Mouse (Mus musculus) regulatory T cell (primary cell): ENCODE measurements around the gene Krtap3-2.
"Not testable (repeated sequence)": the region's sequence is repeated elsewhere in the genome, so short reads cannot be mapped to it uniquely, and the experiment has no call there.

Experiments
- in situ Hi-C: fragments of 300-600 bp; cut with MboI, MseI; formaldehyde crosslinking; loops from one replicate; pipeline ENCODE4 v1.15.1; 2025; ENCODE audit warnings: high pct_unique_total_duplicates

The Krtap3-2 gene

GRCm38 (mm10) chr11:99556753-99557152, at the start of gene Krtap3-2:
Gene Krtap3-2, minus strand, starts transcription at chr11:99556853.
- in situ Hi-C loops: no loop called here

DNA sequence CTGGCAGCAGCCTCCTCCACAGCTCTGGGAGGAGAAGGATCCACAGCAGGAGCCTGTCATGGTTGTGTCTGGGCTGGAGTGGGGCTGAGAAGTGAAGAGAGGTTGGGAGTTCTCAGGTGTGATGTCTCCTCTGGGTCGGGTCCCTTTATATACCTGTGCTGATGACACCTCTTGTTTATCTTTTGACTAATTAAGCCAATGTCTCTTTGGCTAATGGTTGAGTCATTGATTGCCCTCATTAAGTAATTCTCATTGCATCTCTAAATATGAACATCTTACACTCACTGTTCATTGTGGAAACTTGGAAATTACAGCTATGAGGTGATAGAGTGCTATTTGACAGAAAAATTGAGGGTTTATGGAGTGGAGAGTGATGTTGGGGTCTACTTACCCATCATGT, 46.6 kb upstream of the Krtap3-2 start, which contains the start of gene Gm11938:
Gm11938 (minus strand) TSS at position 101 of the 400 bp plus-strand sequence.
- in situ Hi-C loops: not testable (repeated sequence)

- in situ Hi-C loops: not testable (repeated sequence)
These were observed 41.1 kb upstream of the Krtap3-2 start, which contains the start of gene Krtap9-3 for GRCm38 (mm10) chr11:99597742-99598141. Gene Krtap9-3, minus strand, starts transcription at chr11:99598105.

DNA sequence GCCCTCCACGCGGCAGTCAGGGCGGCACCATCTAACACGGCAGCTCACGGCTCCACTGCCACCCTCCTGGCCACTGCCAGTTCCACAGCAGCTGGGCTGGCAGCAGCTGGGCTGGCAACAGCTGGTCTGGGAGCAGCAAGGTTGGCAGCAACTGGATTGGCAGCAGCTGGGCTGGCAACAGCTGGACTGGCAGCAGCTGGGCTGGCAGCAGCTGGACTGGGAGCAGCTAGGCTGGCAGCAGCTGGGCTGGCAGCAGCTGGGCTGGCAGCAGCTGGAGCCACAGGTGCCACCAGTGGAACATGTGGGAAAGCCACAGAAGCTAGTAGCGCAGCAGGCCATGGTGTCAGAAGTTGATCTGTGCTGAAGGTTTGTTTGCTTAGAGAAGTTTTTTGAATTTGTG, 34.3 kb upstream of the Krtap3-2 start, which contains the start of gene Krtap1-3:
Krtap1-3 (minus strand) TSS at position 359 of the 400 bp plus-strand sequence.
- in situ Hi-C loops: no loop called here

DNA sequence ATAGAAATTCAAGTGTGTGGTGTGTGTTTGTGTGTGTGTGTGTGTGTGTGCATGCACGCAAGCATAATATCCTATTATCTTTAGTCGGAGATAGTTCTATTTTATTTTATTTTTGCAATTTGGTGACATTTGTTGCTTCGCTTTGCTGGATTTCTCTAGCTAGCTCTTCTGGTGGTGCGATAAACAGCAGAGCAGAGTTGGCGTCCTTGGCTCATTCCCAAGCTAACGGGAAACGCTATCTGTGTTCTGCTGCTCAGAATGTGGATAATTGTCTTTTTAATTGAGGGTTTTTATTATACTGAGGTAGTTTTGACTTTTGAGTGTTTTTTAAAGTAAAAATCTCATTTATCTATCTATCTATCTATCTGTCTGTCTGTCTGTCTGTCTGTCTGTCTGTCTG, 28.4 kb upstream of the Krtap3-2 start:
- in situ Hi-C loops: no loop called here

DNA sequence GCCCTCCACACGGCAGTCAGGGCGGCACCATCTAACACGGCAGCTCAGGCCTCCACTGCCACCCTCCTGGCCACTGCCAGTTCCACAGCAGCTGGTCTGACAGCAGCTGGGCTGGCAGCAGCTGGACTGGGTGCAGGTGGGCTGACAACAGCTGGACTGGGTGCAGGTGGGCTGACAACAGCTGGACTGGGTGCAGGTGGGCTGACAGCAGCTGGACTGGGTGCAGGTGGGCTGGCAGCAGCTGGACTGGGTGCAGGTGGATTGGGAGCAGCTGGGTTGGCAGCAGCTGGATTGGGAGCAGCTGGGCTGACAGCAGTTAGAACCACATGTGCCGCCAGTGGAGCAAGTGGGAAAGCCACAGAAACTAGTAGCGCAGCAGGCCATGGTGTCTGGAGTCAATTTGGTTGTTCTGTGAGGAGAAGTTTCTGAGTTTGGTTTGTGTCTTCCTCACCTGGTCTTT, 26.6 kb upstream of the Krtap3-2 start, which contains the start of gene Krtap1-4:
Krtap1-4 (minus strand) TSS at position 410 of the 460 bp plus-strand sequence.
- in situ Hi-C loops: no loop called here

DNA sequence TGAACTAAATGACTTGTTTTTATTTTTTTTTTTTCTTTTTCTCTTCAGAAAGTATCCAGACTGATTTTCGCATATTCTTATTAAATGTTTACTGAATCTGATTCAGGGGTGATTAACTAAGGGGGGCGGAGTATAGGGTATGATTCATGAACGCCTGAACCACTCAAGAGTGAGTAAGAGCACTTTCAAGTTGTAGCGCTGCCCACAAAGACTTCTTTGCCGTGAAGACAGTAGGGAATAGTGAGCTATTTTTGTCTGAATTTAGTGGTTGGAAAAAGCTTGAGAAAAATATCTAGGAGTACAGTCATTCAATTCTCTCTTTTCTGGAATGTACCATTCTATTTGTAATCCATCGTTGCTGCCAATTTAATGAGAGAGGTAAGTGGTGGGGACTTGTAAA, 24.9 kb upstream of the Krtap3-2 start:
- in situ Hi-C loops: no loop called here

DNA sequence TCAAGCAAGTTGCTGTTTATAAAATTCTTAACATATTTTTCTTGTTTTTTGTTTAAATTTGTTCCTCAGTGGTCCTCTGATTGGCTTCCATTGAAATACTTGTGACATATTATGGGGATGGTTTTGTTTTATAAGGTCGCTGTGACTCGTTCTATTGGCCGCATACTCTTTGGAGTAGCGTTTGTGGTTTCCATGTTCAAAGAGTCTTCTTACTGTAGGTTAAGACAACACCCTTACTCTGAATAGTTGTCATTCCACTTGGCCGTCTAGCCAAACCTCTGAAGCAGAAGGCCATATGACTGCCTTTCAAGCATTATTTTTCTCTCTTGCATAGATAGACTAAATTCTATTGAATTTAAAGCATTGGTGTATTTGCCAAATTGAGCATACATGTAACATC, 24.4 kb upstream of the Krtap3-2 start:
- in situ Hi-C loops: no loop called here

GRCm38 (mm10) chr11:99580636-99581035, 24.0 kb upstream of the Krtap3-2 start, which contains the start of gene Krtap1-5:
Gene Krtap1-5, minus strand, starts transcription at chr11:99581016.
- in situ Hi-C loops: no loop called here

DNA sequence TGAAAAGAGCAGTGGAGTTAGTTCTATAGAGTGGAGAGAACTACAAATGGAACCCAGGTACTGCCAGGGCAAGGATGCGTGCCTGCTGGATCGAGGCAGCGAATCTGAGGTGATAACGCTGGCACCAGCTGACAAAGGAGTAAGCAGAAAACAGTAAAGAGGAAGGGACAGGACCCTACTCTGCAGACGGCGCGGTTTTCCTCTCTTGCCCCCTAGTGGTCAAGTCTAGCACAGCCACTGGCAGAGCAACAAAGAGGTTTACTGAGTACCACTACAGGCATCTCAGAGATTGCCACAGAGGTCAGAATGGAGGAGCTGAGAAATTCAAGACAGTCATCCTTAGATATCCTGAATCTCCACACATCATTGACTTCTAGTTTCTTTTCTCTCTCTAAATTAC, 17.5 kb upstream of the Krtap3-2 start:
- in situ Hi-C loops: no loop called here

DNA sequence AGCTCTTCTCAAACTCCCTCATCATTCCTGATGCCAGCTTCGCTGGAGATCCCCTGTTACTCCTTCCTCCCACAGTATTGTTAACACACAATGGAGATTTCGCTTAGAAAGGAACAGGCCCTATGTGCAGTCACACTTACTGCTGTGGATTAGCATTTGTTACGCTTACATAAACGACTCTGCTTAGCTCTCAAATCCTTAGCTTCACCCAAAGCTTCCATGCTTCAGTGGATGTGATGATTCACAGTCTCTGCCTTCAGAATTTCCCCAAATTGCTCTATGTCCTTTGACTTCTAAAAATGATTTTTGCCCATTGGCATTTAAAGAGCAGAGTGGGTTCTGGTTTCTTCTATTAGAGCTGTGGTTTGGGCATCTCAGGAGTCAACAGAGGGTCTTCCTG, 16.5 kb upstream of the Krtap3-2 start:
- in situ Hi-C loops: no loop called here

DNA sequence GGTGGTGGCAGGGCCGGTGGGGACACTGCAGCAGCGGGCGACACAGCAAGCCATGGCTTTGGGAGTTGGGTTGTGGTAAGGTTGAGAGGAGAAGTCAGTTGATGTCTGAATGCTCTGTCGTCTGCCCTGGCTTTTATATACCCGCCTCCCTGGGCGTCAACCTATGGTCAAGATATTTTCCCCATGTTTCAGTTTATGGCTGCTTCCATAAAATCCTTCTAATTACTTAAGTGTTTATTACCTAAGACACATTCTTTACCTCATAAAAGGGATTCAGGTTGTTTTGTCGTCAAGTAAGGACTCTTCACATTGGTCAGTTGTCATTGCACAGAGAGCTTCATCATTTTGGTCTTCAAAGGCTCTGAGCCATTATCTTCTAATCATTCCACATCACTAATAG, 9.9 kb upstream of the Krtap3-2 start, which contains the start of gene Krtap3-1:
Krtap3-1 (minus strand) TSS at position 101 of the 400 bp plus-strand sequence.
- in situ Hi-C loops: no loop called here

DNA sequence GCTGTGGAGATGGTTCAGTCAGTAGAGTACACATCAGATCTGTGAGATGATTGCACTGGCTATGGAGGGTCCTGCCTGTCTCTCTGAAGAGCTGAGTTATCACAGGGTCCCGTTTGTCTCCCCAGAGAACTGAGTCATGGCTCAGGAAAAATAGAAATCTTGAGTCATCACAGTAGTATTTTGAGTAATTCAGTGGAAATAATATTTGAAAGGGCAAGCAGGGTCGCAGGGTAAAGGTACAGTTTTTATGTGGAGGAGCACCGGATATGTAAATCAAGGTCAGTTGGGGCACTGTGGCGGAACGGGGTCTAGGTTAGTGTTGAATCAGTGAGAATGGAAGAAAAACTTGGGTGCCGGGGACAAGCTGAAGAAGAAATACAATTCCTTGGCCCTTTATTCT, 5.9 kb upstream of the Krtap3-2 start:
- in situ Hi-C loops: no loop called here

- in situ Hi-C loops: no loop called here
These were observed 2.7 kb upstream of the Krtap3-2 start, which contains the start of gene Gm11939 for GRCm38 (mm10) chr11:99559366-99559765. Gene Gm11939, minus strand, starts transcription at chr11:99559466.

- in situ Hi-C loops: no loop called here
These were observed 1.5 kb upstream of the Krtap3-2 start for GRCm38 (mm10) chr11:99557976-99558745.

DNA sequence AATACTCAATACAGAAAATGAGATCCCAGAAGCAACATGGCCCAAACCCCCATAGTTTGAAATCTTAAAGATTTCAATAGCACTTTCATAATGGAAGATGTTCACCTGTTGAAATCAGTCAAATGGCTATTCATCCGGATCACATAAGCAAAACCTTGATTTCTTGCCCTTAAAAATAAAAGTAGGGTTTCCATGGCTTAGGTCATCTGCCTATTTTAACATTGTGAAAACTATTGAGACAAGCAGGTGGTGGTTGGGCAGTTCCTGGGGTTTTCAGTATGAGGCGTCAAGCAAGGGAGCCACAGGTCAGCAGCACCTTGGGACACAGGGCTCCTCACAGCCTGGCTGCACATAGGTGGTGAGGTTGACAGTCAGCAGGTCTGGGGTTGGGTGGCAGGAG, 458 bp downstream of the Krtap3-2 start:
- in situ Hi-C loops: no loop called here

DNA sequence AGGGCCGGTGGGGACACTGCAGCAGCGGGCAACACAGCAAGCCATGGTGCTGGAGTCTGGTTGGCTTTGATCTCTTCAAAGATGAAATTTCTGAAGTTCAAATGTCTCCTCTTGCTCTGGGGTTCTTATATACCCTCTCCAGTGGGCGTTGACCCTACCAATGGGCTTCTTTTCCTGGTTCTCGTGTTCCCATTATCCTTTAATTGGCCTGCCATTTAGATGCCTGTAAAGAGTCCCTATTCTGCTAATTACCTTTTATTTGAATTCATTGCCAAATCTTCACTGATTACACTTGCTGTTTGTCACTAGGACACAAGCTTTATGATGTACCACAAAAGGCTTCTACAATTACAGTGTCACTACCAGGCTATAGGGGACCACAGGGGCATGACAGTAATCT, 5.9 kb downstream of the Krtap3-2 start, which contains the start of gene Krtap3-3:
Krtap3-3 (minus strand) TSS at position 101 of the 400 bp plus-strand sequence.
- in situ Hi-C loops: no loop called here

GRCm38 (mm10) chr11:99547892-99548291, 8.8 kb downstream of the Krtap3-2 start:
- in situ Hi-C loops: no loop called here

- in situ Hi-C loops: no loop called here
These were observed 16.9 kb downstream of the Krtap3-2 start for GRCm38 (mm10) chr11:99539721-99540120.

- in situ Hi-C loops: no loop called here
These were observed 35.3 kb downstream of the Krtap3-2 start, which contains the start of gene Krt39 for GRCm38 (mm10) chr11:99521288-99521860. Gene Krt39, minus strand, starts transcription at chr11:99521338.

GRCm38 (mm10) chr11:99514098-99514497, 42.6 kb downstream of the Krtap3-2 start:
- in situ Hi-C loops: no loop called here
